Mouse (Mus musculus) embryonic fibroblast, embryonic 13.5 days (primary cell): ENCODE data around the gene Kansl1l.

Experiments
- CTCF ChIP-seq: IDR thresholded peaks from 2 replicates; pipeline ENCODE4 v1.5.1; 2011; ENCODE audit warnings: mild to moderate bottlenecking, control low read depth, low read length, moderate library complexity, borderline replicate concordance; ENCODE audit not compliant: insufficient read depth
- POLR2A ChIP-seq: IDR thresholded peaks from 2 replicates; pipeline ENCODE4 v1.6.1; 2011; ENCODE audit warnings: low read depth, mild to moderate bottlenecking, control low read depth, low read length, moderate library complexity

DNA sequence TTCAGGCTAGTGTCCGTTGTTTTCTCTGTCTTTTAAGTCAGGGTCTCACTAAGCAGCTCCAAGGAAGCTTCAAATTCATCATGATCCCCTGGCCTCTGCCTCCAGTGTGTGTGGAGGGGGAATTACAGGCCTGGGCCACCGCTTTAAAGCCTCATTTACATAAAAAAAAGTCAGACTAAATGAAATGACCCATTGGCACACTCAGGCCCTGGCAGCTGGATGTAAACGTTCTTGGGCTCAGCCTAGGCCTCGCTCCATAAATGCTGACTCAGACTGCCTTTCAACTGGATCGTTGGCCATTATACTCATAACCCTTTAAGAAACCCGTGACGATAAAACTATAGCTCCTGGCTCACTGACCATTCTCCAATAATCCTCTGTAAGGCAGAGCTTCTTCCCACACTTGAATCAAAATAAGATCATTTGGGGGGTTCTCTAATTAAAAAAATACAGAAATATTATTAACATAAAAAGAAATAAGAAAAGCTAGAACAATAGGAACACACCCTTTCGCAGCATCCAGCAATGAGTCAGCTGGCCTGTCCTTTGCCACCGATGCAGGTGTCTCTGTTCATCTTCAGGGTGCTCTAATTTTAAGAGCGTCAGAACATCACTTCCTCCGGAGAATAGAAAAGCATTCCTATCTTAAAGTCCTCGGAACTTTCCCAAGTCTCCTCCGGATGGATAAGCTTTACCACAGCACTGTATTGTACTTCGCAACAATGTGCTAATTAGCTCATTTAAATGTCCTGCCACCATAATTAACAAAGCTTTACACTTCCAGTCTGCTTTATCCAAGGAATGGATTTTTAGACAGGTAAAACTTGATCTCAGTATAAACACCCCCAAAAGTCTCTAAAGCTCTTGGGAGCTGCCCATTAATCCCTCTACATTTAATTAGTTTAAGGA is 44.7 kb upstream of the Kansl1l start:
- TF ChIP-seq CTCF (no peak), POLR2A (no peak)
